Mouse (Mus musculus) kidney, postnatal 14 days (tissue): ENCODE measurements around the gene Gpbp1.
A peak's percentile ranks its signal among the peaks of the same experiment; 100 is the strongest.

Experiments
- DNase-seq: peaks from one replicate; pipeline ENCODE4 v3.0.0; 2022; ENCODE audit warnings: mixed read lengths

Gpbp1 gene

GRCm38 (mm10) chr13:111461424-111461823 is 28.5 kb downstream of the Gpbp1 start:
- peak; percentile 17 for DNase-seq

- no peak for DNase-seq
These were observed 33.1 kb downstream of the Gpbp1 start for GRCm38 (mm10) chr13:111456790-111457189.

GRCm38 (mm10) chr13:111444325-111444724 is 45.6 kb downstream of the Gpbp1 start:
- DNase-seq: no peak

- no peak for DNase-seq
These were observed 58.7 kb downstream of the Gpbp1 start for GRCm38 (mm10) chr13:111431174-111431573.

- DNase-seq: no peak
These were observed 68.6 kb downstream of the Gpbp1 start for GRCm38 (mm10) chr13:111421330-111421729.

- no peak for DNase-seq
These were observed 71.8 kb downstream of the Gpbp1 start for GRCm38 (mm10) chr13:111418087-111418486.

- DNase-seq: peak; percentile 70
These were observed 76.8 kb downstream of the Gpbp1 start for GRCm38 (mm10) chr13:111413156-111413555.

GRCm38 (mm10) chr13:111410831-111411230 is 79.1 kb downstream of the Gpbp1 start:
- peak; percentile 43 for DNase-seq

- no peak for DNase-seq
These were observed 83.0 kb downstream of the Gpbp1 start for GRCm38 (mm10) chr13:111406859-111407389.

- no peak for DNase-seq
These were observed 84.0 kb downstream of the Gpbp1 start for GRCm38 (mm10) chr13:111405956-111406355.

- DNase-seq: peak; percentile 22
These were observed 92.2 kb downstream of the Gpbp1 start for GRCm38 (mm10) chr13:111397600-111398151.

GRCm38 (mm10) chr13:111397061-111397460 is 92.8 kb downstream of the Gpbp1 start:
- no peak for DNase-seq

- DNase-seq: no peak
These were observed 94.4 kb downstream of the Gpbp1 start for GRCm38 (mm10) chr13:111395528-111395927.

- DNase-seq: no peak
These were observed 95.0 kb downstream of the Gpbp1 start for GRCm38 (mm10) chr13:111394904-111395303.

- no peak for DNase-seq
These were observed 95.6 kb downstream of the Gpbp1 start for GRCm38 (mm10) chr13:111394341-111394740.

- DNase-seq: no peak
These were observed 96.5 kb downstream of the Gpbp1 start for GRCm38 (mm10) chr13:111393426-111393825.

- no peak for DNase-seq
These were observed 98.5 kb downstream of the Gpbp1 start for GRCm38 (mm10) chr13:111391426-111391825.

GRCm38 (mm10) chr13:111391011-111391410 is 98.9 kb downstream of the Gpbp1 start:
- DNase-seq: no peak

GRCm38 (mm10) chr13:111384011-111384985 is 105.6 kb downstream of the Gpbp1 start:
- no peak for DNase-seq
